Mouse (Mus musculus): Measurements from ENCODE around the gene Pawr. TPM values are rescaled to one million over a fixed set of nuclear protein-coding genes. Genes with fewer than 3 reads are reported as not detected.

Gene Pawr
- polyA plus RNA-seq, 1 experiment from 2014 or later: 7.6 TPM

DNA sequence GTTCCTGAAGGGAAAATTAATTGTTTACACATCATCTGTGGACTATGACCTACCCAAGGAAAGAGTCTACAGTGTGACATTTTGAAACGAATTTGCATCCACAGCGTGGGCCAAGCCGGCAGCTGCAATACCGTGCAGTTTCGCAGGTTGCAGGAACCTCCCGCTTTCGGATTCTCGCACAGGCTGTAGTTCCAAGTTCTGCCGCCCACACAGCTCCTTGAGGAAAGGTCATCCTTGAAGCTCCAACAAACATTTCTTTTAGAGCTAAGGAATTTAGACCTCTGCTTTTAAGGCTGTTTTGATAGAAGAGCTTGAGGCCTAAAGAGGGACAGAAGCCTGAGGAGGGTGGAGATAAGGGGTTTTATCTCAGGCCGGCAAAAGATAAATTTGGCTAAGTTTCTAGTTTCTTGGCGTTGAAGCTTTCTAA is 122.8 kb downstream of the Pawr start:
- no peaks in the 10 kb centered on the region for H3K27me3 ChIP-seq (replicated peaks; ENCODE audit: low read depth, poor library complexity, severe bottlenecking)
- H3K27ac ChIP-seq (replicated peaks): no peak overlapping the region
- H3K36me3 ChIP-seq (replicated peaks): no peaks in the 10 kb centered on the region
- H3K4me3 ChIP-seq: no peak overlapping the region
- DNase-seq (ENCODE audit: low spot score): no peak
- H3K4me1 ChIP-seq: peaks cover 10% of the 10 kb centered on the region; the same call in 1 of the 2 replicates
- H3K9me3 ChIP-seq: no peaks in the 10 kb centered on the region
- 90% methylated on average over 11 of the region's 11 CpGs for WGBS

DNA sequence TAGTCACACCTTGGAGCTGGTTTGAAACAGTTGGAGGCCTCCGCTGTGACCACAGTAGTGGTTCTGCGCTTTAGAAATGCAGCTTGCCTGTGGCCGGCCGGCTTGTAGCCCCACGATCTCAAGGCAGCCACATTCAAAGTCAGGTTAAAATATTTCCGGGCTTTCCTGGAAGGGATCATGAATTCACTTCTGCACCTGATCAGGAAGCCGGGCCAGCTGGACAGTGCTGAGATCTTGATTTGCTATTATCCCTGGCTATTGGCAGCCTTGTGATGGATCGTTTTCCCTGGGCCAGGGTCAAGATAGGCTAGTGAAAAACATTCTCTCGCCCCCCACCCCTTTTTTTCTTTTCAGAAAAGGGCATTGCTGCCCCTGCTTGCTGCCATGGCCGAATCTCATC is 123.3 kb downstream of the Pawr start:
- Histone ChIP-seq H3K4me1 (peaks cover 10% of the 10 kb centered on the region; the same call in 1 of the 2 replicates), H3K9me3 (no peaks in the 10 kb centered on the region), H3K27ac (replicated peaks) (no peak overlapping the region), H3K4me3 (no peak overlapping the region), H3K27me3 (replicated peaks; ENCODE audit: low read depth, poor library complexity, severe bottlenecking) (no peaks in the 10 kb centered on the region), H3K36me3 (replicated peaks) (no peaks in the 10 kb centered on the region)
- DNase-seq (ENCODE audit: low spot score): no peak
- WGBS: 77% methylated on average over 10 of the region's 10 CpGs

DNA sequence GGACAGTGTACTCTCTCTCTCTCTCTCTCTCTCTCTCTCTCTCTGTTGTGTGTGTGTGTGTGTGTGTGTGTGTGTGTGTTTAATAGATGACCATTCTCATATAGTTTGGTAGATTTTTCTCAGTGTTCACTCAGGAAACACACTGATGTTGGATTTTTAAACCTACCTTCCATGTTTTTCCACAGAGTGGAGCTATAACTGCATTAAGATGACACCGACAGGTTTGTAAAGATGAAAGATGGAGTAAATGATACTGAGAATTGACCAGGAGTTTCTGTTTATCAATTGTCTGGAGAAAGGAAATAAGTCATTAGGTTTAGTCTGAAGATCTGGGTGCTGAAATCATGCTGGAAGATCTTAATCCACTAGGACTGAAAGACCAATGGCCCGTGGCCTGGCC is 124.0 kb downstream of the Pawr start:
- Histone ChIP-seq H3K36me3 (replicated peaks) (no peaks in the 10 kb centered on the region), H3K27me3 (replicated peaks; ENCODE audit: low read depth, poor library complexity, severe bottlenecking) (no peaks in the 10 kb centered on the region), H3K27ac (replicated peaks) (no peak overlapping the region), H3K4me1 (peaks cover 10% of the 10 kb centered on the region; the same call in 1 of the 2 replicates), H3K9me3 (no peaks in the 10 kb centered on the region), H3K4me3 (no peak overlapping the region)
- DNase-seq (ENCODE audit: low spot score): no peak
- 93% methylated on average over 2 of the region's 2 CpGs for WGBS

DNA sequence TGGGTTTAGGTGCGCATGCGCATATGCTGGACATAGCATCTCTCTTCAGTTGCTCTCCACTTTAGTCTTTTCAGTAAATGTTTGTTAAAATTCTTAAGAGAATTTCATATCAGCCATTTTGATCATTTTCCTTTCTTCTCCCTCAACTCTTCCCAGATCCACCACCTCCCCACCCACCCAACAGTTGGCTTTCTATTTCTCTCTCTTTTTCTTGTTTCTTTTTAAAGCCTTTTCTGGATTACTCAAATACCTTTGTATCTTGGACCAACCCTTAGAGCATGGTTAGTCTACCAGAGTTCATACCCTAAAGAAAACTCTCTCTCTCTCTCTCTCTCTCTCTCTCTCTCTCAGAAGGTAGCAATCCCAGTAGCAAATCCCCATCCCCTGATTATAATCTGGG is 125.1 kb downstream of the Pawr start:
- Histone ChIP-seq H3K27me3 (replicated peaks; ENCODE audit: low read depth, poor library complexity, severe bottlenecking) (no peaks in the 10 kb centered on the region), H3K4me3 (no peak overlapping the region), H3K9me3 (no peaks in the 10 kb centered on the region), H3K4me1 (peaks cover 10% of the 10 kb centered on the region; the same call in 1 of the 2 replicates), H3K36me3 (replicated peaks) (no peaks in the 10 kb centered on the region), H3K27ac (replicated peaks) (no peak overlapping the region)
- 100% methylated on average over 2 of the region's 2 CpGs for WGBS
- DNase-seq (ENCODE audit: low spot score): no peak

DNA sequence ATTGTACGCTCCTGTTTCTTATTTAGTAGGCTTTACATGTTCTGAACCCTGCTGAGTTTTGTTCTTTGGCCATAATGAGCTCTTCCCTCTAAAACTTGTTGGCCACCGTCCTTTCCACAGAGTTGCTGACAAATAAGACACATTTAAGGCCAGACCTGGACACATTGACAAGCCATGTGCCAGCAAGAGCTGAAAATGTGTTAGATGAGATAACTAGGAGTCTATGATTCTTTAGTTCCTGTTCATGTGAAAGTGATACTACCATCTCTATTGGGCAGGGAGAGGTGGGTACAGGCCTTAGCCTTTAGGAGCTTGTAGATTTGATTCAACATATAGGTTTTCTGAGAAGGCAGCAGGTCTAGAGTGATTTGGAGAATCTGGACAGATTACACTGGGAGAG is 129.9 kb downstream of the Pawr start:
- Histone ChIP-seq H3K36me3 (replicated peaks) (no peaks in the 10 kb centered on the region), H3K27ac (replicated peaks) (no peak overlapping the region), H3K4me3 (no peak overlapping the region), H3K4me1 (no peaks in the 10 kb centered on the region), H3K9me3 (no peaks in the 10 kb centered on the region), H3K27me3 (replicated peaks; ENCODE audit: low read depth, poor library complexity, severe bottlenecking) (no peaks in the 10 kb centered on the region)
- DNase-seq (ENCODE audit: low spot score): no peak
- WGBS: 84% methylated on average over 2 of the region's 2 CpGs

Small RNAs within 50 kb of the gene (microRNA-seq; reads per million reads assigned to microRNA genes)
- not detected for gene Gm25591

Other genes starting within 250 kb of the Pawr start
- gene Ppp1r12a, start 169.9 kb upstream of the Pawr start, polyA plus RNA-seq (2016; fragmentation: Nextera tagmentation; extraction: Ambion mirVana): 78.1 and 84.3 TPM in 2 replicates

All from embryonic facial prominence, embryonic 10.5 days (tissue).